Mouse (Mus musculus) fibroblast of lung, adult 2 months (primary cell): ENCODE measurements around the gene Mybpc3.
"Not testable (repeated sequence)": the region's sequence is repeated elsewhere in the genome, so short reads cannot be mapped to it uniquely, and the experiment has no call there.

Source experiments
- DNase-seq: peaks from one replicate; pipeline ENCODE4 v3.0.0-alpha.2; 2011; ENCODE audit warnings: low read depth

Gene Mybpc3

DNA sequence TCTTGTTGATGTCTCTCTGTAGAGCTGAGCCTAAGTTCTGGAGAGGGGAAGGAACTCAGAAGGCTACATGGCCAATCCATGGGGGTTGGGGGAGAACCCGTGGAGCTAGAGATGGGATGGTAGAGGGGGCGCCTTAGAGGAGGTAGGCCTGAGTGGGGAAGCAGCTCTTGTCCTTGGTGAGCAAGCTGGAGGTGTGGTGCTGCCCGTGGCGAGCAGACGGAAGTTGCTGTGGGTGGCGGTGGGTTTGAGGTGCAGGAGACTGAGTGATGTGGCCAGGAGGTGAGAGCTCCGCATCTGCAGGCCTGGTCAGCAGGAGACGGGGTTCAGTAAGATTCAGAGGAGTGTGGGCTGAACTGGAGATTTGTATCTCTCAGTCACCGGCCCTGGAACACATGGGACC is 30.5 kb upstream of the Mybpc3 start:
- no peak for DNase-seq

DNA sequence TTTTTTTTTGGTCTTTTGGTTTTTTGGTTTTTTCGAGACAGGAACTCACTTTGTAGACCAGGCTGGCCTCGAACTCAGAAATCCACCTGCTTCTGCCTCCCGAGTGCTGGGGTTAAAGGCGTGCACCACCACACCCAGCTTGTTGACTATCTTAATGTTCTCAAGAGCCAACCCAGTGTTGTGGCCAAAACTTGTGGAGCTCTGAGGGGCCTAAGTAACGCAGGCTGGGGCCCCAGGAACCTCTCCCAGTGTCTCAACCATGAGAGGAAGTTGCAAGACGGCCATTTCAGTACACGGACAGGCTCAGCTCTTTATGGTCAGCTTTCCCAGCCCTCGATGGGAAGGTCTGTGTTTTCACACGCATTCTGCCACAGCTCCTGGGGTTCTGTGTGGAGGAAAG is 29.0 kb upstream of the Mybpc3 start:
- DNase-seq = no peak

DNA sequence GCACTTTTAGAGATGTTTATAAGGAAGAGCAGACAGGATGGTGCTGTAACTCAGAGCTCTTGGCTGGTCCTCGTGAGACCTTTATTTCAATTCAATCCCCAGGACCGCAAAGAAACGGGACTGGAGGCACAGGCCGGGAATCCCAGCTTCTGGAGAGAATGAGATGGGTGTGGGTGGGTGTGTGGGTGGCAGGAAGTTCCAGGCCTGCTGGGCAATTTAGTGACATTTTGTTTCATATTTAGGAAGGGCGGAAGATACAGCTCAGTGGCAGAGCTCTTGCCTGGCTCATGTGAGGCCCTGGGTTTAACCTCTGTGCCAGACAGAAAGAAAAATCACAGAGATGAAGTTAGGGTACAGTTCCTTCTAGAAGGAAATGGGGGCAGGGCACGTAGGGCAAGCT is 27.7 kb upstream of the Mybpc3 start:
- DNase-seq = no peak

DNA sequence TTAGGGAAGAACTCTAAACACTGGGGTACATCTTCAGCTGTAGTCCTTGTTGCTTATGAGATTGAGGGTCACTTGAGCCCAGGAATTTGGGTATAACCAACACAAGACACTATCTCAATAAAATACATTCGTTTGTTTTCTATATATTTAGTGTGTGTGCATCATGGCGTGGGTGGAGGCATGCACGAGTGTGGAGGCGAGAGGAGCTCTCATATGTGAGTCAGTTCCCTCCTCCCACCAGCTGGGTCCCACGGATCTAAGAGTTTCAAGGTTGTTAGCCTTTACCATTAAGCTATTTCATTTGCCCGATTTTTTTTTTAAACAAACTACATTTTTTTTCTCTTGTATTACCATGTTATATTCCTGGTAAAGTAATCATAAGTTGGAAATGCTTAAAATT is 27.1 kb upstream of the Mybpc3 start:
- DNase-seq = no peak

DNA sequence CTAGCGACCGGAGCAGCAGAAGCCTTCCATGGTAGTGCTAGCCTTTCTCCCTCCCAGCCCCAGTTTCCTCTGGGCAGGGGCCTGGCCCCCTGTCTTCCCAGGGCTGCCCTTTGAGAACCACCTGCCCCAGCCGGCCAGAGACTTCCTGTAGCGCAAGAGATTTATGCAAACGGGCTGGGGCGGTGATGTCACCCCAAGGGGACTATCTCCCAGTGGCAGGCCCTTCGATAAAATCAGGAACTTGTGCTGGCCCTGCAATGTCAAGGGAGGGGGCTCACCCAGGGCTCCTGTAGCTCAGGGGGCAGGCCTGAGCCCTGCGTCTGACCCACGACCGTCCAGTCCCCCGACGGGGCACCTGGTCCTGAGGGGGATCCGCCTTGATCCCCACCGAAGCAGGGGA is 21.4 kb upstream of the Mybpc3 start:
- DNase-seq = no peak

DNA sequence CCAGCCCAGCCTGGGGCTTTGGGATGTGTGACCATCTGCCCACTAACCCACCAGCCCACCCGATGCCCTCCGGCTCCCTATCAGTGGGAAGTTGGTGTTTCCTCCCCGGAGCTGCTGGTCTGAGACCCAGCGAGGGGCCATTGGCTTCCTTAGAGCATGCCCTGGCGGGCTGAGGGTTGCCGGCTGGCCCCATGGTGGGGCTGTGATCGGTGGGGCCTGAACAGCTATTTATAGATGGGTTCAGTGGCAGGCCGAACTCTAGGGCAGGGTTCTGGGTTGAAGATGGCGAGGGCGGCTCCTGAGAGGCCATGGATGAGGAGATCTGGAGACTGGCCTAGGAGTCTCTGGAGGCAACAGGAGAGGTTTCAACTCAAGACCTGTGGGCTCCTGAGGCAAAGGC is 20.9 kb upstream of the Mybpc3 start:
- DNase-seq = no peak

DNA sequence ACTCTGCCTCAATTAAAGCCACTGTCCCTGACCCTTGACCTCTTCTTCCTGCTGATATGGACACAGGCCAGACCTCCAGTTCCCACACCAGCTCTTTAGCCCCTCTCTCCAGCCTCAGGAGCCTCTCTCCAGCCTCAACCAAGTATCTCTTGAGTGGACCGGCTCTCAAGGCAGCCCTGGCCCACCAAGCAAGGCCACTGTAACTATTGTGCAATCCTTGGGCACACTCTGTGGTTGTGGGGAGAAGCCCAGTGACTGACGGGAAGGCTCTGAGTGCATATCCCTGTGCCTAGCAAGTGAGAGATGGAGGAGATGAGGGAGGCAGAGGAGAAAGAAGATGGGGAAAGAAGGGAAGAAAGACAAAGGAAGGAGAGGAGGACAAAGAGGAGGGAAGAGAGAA is 19.8 kb upstream of the Mybpc3 start:
- DNase-seq = no peak

DNA sequence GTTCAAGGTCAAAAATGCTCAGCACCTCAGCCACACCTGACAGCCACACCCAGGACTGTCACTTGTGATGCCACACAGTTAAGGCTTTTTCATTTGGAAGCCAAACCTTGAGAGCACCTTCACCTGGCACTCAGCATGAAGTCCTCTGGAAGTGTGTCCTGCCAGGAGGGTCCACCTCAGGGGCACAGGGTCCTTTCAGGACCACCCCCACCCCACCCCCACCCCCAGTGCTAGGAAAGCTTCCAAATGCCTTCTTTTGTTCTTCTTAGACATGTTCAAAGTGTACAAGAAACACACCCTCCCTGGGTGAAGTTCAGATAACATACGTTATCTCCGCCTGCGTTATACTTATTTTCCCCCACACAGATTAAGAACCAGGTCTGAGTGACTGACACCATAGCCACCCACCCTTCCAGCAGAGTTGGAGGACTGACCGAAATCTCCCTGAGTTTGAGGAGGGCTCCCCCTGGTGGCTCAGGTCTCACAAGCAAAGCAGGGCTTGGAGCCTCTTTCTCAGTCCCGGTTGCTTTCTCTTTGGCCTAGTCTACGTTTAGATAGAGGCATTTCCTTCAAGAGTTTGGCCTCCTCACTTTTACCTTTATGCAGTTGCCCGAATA is 16.7 kb upstream of the Mybpc3 start:
- DNase-seq = peak; percentile 74

DNA sequence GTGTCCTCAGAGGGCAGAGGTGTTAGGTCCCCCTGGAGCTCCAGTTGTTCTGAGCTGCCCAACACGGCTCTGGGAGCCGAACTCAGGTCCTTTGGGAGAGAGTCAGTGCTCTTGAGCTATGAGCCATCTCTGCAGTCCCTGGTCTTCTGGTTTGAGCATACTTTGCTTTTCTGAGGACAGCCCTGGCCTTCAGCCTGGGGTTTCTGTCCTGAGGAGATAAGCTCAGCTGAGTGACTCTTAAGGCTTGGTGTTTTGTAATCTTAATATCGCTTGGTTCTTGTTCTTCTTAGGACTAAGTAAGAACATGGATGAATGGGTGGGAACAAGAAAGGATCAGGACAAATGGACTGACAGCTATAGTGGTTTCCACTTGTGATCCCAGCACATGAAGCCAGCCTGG is 9.8 kb upstream of the Mybpc3 start:
- no peak for DNase-seq

DNA sequence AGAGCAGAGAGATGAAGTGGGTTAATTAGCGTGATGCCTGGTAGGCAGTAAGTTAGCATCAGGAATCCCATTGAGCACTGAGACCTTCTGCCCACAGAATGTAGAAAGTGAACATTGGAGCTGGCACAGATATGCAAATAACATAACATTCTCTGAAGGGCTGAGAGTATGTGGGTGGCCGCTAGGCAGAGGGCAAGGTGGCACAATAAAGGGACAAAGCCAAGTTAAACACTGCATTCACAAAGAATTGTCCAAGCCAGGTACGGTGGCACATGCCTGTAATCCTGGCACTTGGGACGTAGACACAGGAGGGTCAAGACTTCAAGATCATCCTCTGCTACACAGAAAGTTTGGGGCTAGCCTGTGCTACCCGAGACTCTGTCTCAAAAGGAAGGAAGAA is 8.7 kb upstream of the Mybpc3 start:
- no peak for DNase-seq

DNA sequence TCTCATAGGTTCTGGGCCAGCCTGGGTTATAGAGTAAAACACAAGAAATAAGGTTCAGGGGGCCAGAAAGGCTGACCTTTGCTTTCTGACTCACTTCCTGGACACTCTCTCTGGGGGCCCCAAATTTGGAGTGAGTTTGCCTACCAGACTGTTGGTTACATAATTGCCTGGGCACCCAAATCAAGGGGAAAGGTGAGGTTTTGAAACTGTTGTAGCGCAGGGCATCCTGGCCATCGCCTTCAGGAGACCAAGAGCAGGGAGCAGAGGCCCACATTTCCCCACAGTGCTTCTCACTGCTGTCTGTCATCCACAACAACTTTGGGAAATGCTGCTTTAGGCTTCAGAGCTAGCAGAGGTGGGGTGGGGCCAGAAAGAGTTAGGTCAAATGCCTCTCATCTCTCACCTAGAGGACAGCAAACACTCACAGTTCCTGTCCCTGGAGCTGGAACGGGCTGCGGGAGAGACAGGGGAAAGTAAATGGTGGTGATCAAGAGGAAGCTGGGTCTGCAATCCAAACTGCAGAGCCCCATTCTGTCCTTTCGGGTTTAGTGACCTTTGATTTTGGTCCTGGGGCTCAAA is 8.0 kb upstream of the Mybpc3 start:
- DNase-seq = no peak

DNA sequence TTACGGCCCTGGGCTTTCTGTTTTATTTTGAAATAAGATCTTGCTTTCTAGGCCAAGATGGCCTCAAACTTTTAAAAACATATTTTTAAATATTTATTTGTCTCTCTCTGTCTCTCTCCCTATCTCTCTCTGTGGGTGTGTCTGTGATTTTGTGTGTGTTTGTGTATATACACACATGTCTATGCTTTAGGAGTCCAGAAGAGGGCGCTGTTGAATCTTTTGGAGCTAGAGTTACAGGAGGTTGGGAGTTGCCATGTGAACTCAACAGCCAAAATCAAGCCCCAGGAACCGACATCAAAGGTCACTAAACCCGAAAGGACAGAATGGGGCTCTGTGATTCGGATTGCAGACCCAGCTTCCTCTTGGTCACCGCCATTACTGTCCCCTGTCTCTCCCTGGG is 7.5 kb upstream of the Mybpc3 start:
- no peak for DNase-seq

DNA sequence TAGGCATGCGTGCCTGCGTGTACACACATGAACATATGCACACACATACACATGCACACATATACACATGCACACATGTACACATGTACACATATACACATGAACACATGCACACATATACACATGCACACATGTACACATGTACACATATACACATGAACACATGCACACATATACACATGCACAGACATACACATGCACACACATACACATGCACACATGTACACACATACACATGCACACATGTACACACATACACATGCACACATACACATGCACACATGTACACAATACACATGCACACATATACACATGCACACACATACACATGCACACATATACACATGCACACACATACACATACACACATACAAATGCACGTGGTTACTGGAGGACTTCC is 6.1 kb upstream of the Mybpc3 start:
- DNase-seq = not testable (repeated sequence)

DNA sequence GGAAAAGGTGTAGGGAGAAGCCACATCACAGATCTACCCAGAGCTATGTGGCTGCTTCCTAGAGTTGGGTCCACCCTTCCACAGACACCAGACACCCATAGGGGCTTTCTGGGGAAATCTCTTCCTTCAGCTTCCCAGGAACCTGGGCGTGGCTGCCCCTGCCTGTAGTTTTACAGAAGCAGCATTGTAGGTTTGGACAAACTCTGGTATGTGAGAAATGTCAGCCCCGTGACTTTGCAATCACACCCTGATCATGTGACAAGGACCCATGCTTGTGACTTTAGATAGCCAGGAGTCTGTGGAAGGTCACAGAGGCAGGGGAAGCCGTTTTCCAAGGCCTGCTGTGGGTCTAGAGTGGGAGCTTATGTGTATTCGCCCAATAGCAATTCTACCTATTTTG is 5.5 kb upstream of the Mybpc3 start:
- DNase-seq = no peak

DNA sequence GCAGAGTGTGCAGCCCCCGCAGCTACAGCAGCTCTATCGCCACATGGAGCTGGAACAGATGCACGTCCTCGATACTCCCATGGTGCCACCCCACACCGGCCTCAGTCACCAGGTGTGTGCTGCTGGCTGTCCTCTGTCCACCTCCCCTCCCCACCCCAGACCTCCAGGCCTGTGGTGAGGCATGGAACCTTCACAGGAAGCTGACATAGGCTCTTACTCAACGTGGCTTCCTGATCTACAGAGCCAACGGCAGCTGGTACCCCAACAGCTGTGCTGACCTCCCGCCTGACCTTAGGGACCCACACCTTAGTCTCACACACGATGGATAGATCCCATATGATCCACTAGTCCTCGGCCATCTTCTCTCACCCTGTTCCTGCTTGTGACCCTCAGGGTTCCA is 4.6 kb upstream of the Mybpc3 start:
- DNase-seq = no peak

DNA sequence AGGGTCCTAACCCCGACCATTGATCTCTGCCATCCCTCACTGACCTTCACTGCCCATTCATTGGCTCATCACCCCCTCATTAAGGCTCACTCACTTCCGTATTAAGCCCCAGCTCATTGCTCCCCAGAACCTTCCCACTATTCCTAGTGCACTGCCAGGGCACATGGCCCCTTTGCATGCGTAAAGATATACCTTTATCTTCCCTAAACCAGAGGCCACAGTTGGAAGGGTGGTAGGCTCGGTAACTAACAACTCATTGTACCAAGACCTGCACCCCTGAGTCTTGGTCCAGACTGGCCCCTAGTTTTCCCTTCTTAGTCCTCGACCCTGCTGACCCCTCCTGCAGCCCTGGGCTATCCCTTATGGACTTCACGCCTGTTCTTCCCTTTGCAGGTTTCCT is 4.1 kb upstream of the Mybpc3 start:
- DNase-seq = no peak

DNA sequence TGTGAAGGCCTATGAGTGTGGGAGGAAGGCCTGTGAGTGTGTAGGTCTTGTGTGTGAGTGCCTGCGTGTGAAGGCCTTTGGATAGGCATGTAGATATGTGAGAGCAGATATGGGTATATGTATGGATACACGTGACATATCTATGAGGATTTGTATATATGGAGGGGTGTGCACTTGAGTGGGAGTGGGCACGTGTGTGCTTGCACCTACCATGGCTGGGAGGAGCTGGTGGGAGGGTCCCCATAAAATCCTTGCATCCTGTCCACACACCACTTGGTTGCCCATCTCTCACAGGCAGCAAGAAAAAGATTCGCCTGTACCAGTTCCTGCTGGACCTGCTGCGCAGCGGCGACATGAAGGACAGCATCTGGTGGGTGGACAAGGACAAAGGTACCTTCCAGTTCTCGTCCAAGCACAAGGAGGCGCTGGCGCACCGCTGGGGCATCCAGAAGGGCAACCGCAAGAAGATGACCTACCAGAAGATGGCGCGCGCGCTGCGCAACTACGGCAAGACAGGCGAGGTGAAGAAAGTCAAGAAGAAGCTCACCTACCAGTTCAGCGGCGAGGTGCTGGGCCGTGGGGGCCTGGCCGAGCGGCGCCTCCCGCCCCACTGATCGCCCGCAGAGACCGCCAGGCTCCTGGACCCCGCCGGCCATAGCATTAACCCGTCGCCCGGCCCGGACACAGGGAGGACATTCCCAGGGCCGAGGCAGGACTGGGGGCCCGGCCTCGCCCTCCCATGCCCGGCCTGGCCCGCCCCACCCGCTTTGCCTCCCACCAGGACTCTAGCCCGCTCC is 3.0 kb upstream of the Mybpc3 start:
- DNase-seq = peak; percentile 76

DNA sequence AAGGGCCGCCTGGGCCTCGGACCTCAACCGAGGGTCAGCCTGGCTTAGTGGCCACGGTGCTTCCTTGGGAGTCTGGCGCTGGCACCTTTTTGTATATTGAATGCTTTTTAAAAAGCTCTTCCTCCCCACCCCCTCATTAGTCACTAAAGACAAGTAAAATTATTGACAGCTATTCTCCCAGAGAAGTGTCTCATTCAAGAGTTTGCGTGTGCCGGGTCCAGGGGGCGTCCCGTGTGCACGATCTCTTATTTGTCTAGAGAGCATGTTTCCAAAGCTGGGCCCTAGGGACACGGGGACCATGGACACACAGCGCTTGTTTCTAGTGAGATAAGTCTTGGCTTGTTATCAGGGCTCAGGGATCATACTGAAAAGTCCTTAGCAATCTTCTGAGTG is 2.4 kb upstream of the Mybpc3 start:
- DNase-seq = no peak

DNA sequence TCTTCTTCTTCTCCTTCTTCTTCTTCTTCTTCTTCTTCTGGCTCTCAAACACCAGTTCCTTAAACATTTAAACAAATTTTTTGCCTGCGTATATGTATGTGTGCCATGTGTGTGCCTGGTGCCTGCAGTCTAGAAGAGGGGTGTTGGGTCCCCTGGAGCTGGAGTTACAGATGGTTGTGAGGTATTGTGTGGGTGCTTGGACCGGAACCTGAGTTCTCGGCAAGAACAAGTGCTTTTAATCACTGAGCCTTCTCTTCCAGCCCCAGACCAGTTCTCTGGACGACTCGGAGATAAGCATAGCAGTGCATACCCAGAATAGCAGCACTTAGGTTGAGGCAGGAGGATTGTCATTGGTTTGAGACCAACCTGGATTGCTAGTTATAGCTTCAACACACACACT is 1.1 kb upstream of the Mybpc3 start:
- DNase-seq = no peak

DNA sequence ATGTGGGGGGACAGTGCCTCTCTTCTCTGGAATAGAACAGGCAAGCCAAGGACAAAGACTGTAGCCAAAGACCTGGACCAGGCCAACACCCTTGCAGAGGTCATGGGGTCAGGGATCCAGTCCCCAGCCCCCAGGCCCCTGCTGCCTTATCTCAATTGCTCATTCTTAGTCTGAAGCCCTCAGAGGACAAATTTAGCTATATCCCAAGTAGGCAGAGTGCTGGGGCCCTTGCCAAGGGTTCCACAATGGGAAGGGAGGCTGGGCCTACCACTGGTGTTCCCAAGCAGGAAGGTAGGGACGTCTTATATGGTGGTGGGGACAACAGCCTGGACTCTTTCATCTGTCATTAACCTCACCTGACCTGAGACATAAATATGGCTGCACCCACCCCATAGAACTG is 703 bp downstream of the Mybpc3 start:
- DNase-seq = no peak

DNA sequence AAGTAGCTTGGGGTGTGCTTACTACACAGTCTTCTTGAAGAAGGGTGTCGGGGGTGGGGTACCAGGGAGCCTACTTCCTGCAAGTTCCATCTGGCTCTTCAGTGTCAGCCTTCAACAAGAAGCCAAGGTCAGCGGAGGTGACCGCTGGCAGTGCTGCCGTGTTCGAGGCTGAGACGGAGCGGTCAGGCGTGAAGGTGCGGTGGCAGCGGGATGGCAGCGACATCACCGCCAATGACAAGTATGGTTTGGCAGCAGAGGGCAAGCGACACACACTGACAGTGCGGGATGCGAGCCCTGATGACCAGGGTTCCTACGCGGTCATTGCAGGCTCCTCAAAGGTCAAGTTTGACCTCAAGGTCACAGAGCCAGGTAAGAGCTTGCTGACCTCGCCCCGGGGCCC is 1.1 kb downstream of the Mybpc3 start:
- no peak for DNase-seq

DNA sequence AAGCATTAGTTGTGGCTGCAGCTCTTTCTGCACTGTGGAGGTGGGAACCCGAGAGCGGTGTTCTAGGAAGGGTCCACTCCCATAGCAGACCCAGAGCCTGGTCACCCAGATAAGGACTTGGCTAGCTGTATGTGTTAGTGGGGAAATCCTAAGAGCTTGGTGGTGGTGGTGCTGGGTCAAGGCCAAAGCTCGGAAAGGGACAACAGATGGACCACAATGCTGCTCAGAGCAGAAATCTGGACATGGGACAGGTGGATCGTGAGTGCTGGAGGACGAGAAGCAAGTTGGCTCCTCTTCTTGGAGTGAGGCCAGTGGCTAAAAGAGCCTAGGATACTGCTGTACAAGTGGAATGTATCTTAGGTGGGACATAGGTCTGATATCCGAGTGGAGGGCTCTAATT is 1.6 kb downstream of the Mybpc3 start:
- DNase-seq = no peak

DNA sequence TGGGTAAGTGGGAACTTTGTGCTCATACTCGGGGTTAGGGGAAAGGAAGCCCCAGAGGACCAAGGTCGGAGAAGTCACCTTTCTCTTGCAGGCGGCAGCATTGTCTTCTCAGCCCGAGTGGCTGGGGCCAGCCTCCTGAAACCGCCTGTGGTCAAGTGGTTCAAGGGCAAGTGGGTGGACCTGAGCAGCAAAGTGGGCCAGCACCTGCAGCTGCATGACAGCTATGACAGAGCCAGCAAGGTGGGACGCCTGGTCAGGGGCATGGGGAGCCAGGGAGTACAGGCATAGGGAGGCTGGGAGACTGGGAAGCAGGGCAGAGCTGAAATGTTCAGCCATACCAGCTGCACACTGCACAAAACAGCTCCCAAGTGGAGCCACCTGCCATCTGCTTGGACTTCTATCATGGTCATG is 2.3 kb downstream of the Mybpc3 start:
- DNase-seq = no peak

DNA sequence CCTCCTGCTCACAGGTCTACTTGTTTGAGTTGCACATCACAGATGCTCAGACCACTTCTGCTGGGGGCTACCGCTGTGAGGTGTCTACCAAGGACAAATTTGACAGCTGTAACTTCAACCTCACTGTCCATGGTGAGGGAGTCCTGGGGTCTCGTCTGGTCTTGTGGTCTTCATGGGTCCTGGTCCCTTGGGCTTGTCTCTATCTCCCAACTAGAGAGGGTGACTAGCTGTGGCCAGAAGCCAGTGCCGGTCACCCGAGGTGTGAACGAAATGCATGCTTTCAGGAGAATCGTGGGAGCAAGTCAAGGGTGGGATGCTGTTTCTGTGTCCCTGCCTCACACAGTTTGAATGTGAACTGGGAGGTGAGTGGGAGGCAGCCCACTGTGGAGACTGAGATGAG is 3.1 kb downstream of the Mybpc3 start:
- DNase-seq = no peak
